Mouse (Mus musculus): Measurements from ENCODE around the gene L3mbtl4.

DNA sequence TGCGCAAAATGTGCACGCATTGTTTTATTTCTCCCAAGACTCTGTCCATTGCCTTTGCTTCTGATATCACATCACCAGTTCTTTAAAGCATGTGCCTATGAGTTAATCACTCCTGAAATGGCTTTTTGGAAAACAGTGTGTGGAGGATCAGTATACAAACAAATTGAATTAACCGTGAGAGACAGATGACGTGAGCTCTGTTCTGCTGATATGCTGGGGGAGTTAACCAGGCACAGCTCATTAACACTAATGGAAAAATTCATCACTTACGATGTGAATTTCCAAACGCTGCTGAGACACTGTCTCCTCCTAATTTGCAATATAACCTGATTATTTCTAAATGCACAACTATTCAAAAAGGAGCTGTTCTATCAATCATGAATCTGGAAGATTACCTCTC lies 337.6 kb downstream of the L3mbtl4 start:
- no peak for TF ChIP-seq CTCF (IDR thresholded peaks at IDR 0.05; ENCODE audit: low read depth, low read length)
- no peak for TF ChIP-seq POLR2A (IDR thresholded peaks at IDR 0.05; ENCODE audit: borderline replicate concordance, low read depth, low read length)
